Mouse (Mus musculus) kidney, postnatal 0 days (tissue): ENCODE results near the gene Dpp9. TPM values are rescaled to one million over a fixed set of nuclear protein-coding genes. Genes with fewer than 3 reads are reported as not detected.

Source experiments
- ATAC-seq: fragments of 200-750 bp; cut with Nextera tagmentation; replicated peaks from 2 replicates; pipeline ENCODE4 v1.8.0; 2017; ENCODE audit warnings: low read depth, moderate number of reproducible peaks, moderate TSS enrichment, moderate library complexity; ENCODE audit not compliant: low FRiP score
- DNase-seq: peaks from one replicate; pipeline ENCODE4 v3.0.0-alpha.2; 2016; ENCODE audit warnings: low spot score
- H3K27ac ChIP-seq: fragments of 300-500 bp; sonication (generic); 2 replicates; pipeline ENCODE4 v1.5.1; 2014; ENCODE audit warnings: mild to moderate bottlenecking
- H3K27me3 ChIP-seq: fragments of 300-500 bp; sonication (generic); 2 replicates; pipeline ENCODE4 v1.6.1; 2014; ENCODE audit warnings: low read length, mixed read lengths; ENCODE audit not compliant: insufficient read depth
- H3K36me3 ChIP-seq: fragments of 300-500 bp; sonication (generic); 2 replicates; pipeline ENCODE4 v1.6.1; 2014; ENCODE audit warnings: low read length, mixed read lengths; ENCODE audit not compliant: insufficient read depth
- H3K4me1 ChIP-seq: fragments of 300-500 bp; sonication (generic); replicated peaks from 2 replicates; pipeline ENCODE4 v1.6.1; 2014; ENCODE audit warnings: antibody characterized with exemption, low read length, mixed read lengths; ENCODE audit not compliant: insufficient read depth
- H3K4me2 ChIP-seq: fragments of 300-500 bp; sonication (generic); 2 replicates; pipeline ENCODE4 v1.6.1; 2014; ENCODE audit warnings: mild to moderate bottlenecking, low read length, moderate library complexity, mixed read lengths
- H3K4me3 ChIP-seq: fragments of 300-500 bp; sonication (generic); replicated peaks from 2 replicates; pipeline ENCODE4 v1.5.1; 2014; ENCODE audit warnings: low read depth, low read length
- H3K9ac ChIP-seq: fragments of 300-500 bp; sonication (generic); 2 replicates; pipeline ENCODE4 v1.6.1; 2014; ENCODE audit warnings: low read depth, low read length
- H3K9me3 ChIP-seq: fragments of 300-500 bp; sonication (generic); replicated peaks from 2 replicates; pipeline ENCODE4 v1.6.1; 2016; ENCODE audit warnings: low read length, inconsistent platforms, mixed read lengths
- CTCF ChIP-seq: IDR thresholded peaks from 2 replicates; pipeline ENCODE4 v1.5.1; 2016; ENCODE audit warnings: antibody characterized with exemption, low read depth, mild to moderate bottlenecking, moderate library complexity
- WGBS: fragments of 180-500 bp; shearing (Covaris S2); extraction: QIAGEN DNeasy Blood & Tissue Kit; methylation state at CpG from one replicate; pipeline ENCODE4 v1.1.7; 2014; 5-methylcytosine and 5-hydroxymethylcytosine counted together
- polyA plus RNA-seq: library from polyadenylated mRNA; unstranded; fragments of >200 nt; fragmentation: Nextera tagmentation; extraction: Ambion mirVana; gene quantifications from 2 replicates; pipeline ENCODE4 v1.2.1, GENCODE M21; 2015

Dpp9 gene
- polyA plus RNA-seq, 1 experiment from 2014 or later = 22.1 TPM

GRCm38 (mm10) chr17:56182975-56183657 is 35.6 kb downstream of the Dpp9 start:
- Histone ChIP-seq H3K4me1 (peaks cover 4% of the 10 kb centered on the region; the same call in 1 of the 2 replicates), H3K36me3 (peaks cover 25% of the 10 kb centered on the region; the same call in 1 of the 2 replicates), H3K27ac (peak overlapping the region; percentile 68), H3K4me3 (peak overlapping the region; percentile 71), H3K4me2 (peak overlapping the region; percentile 82), H3K9me3 (no peaks in the 10 kb centered on the region), H3K27me3 (no peaks in the 10 kb centered on the region), H3K9ac (peak overlapping the region; percentile 70)
- 2% methylated on average over 14 of the region's 14 CpGs for WGBS
- DNase-seq = peak; percentile 14
- TF ChIP-seq CTCF = no peak
- ATAC-seq = peak; percentile 29

GRCm38 (mm10) chr17:56175416-56175815 is 43.3 kb downstream of the Dpp9 start:
- Histone ChIP-seq H3K36me3 (peaks cover 21% of the 10 kb centered on the region), H3K9ac (no peak overlapping the region), H3K27ac (no peak overlapping the region), H3K4me3 (no peak overlapping the region), H3K4me2 (no peak overlapping the region), H3K4me1 (no peaks in the 10 kb centered on the region), H3K9me3 (no peaks in the 10 kb centered on the region), H3K27me3 (no peaks in the 10 kb centered on the region)
- WGBS = 98% methylated on average over 3 of the region's 3 CpGs
- no peak for DNase-seq
- no peak for ATAC-seq
- no peak for TF ChIP-seq CTCF

- no peaks in the 10 kb centered on the region for H3K27me3 ChIP-seq
Measured at GRCm38 (mm10) chr17:56173401-56174046, 45.2 kb downstream of the Dpp9 start.

GRCm38 (mm10) chr17:56171881-56172280 is 46.8 kb downstream of the Dpp9 start:
- no peak overlapping the region for H3K9ac ChIP-seq
- no peak for ATAC-seq
- H3K4me2 ChIP-seq = no peak overlapping the region
- no peak for TF ChIP-seq CTCF
- H3K4me3 ChIP-seq = no peak overlapping the region
- H3K4me1 ChIP-seq = no peaks in the 10 kb centered on the region
- no peak overlapping the region for H3K27ac ChIP-seq
- no peaks in the 10 kb centered on the region for H3K27me3 ChIP-seq
- no peaks in the 10 kb centered on the region for H3K9me3 ChIP-seq
- 90% methylated on average over 17 of the region's 17 CpGs for WGBS
- peaks cover 8% of the 10 kb centered on the region for H3K36me3 ChIP-seq
- no peak for DNase-seq

More at GRCm38 (mm10) chr17:56173401-56174046, 45.2 kb downstream of the Dpp9 start:
- peaks cover 17% of the 10 kb centered on the region for H3K36me3 ChIP-seq
- no peak overlapping the region for H3K27ac ChIP-seq
- TF ChIP-seq CTCF = no peak
- no peaks in the 10 kb centered on the region for H3K4me1 ChIP-seq
- DNase-seq (no peak), ATAC-seq (no peak)
- H3K4me3 ChIP-seq = no peak overlapping the region
- 51% methylated on average over 10 of the region's 10 CpGs for WGBS
- H3K4me2 ChIP-seq = no peak overlapping the region
- no peak overlapping the region for H3K9ac ChIP-seq
- no peaks in the 10 kb centered on the region for H3K9me3 ChIP-seq

- no peaks in the 10 kb centered on the region for H3K9me3 ChIP-seq
- no peak for TF ChIP-seq CTCF
- ATAC-seq (no peak), DNase-seq (no peak)
- H3K36me3 ChIP-seq = peaks cover 4% of the 10 kb centered on the region
- no peaks in the 10 kb centered on the region for H3K4me1 ChIP-seq
- H3K9ac ChIP-seq = no peak overlapping the region
- H3K27me3 ChIP-seq = no peaks in the 10 kb centered on the region
- H3K4me2 ChIP-seq = no peak overlapping the region
- no peak overlapping the region for H3K27ac ChIP-seq
- WGBS = 64% methylated on average over 9 of the region's 9 CpGs
- no peak overlapping the region for H3K4me3 ChIP-seq
Measured at GRCm38 (mm10) chr17:56171456-56171855, 47.2 kb downstream of the Dpp9 start.

GRCm38 (mm10) chr17:56170636-56171035 is 48.1 kb downstream of the Dpp9 start:
- no peak overlapping the region for H3K4me2 ChIP-seq
- ATAC-seq (no peak), DNase-seq (no peak)
- H3K27me3 ChIP-seq = no peaks in the 10 kb centered on the region
- no peaks in the 10 kb centered on the region for H3K36me3 ChIP-seq
- no peaks in the 10 kb centered on the region for H3K4me1 ChIP-seq
- peak overlapping the region; percentile 40 for H3K27ac ChIP-seq
- no peak overlapping the region for H3K9ac ChIP-seq
- no peak overlapping the region for H3K4me3 ChIP-seq
- TF ChIP-seq CTCF = no peak
- 70% methylated on average over 10 of the region's 10 CpGs for WGBS
- no peaks in the 10 kb centered on the region for H3K9me3 ChIP-seq
